Mouse (Mus musculus) midbrain, embryonic 13.5 days (tissue): ENCODE results near the gene Oard1. TPM values are rescaled to one million over a fixed set of nuclear protein-coding genes. Genes with fewer than 3 reads are reported as not detected.

Source experiments
- ATAC-seq: fragments of 200-750 bp; cut with Nextera tagmentation; 2 replicates; pipeline ENCODE4 v1.8.0; 2017; ENCODE audit warnings: mild to moderate bottlenecking, moderate TSS enrichment, moderate library complexity
- H3K27ac ChIP-seq: fragments of 300-500 bp; sonication (generic); 2 replicates; pipeline ENCODE4 v1.5.1; 2015; ENCODE audit warnings: inconsistent platforms, mild to moderate bottlenecking, moderate library complexity
- H3K27me3 ChIP-seq: fragments of 300-500 bp; sonication (generic); 2 replicates; pipeline ENCODE4 v1.6.1; 2015; ENCODE audit warnings: mild to moderate bottlenecking, inconsistent platforms
- H3K36me3 ChIP-seq: fragments of 300-500 bp; sonication (generic); 2 replicates; pipeline ENCODE4 v1.6.1; 2015; ENCODE audit warnings: mild to moderate bottlenecking, inconsistent platforms
- H3K4me1 ChIP-seq: fragments of 300-500 bp; sonication (generic); replicated peaks from 2 replicates; pipeline ENCODE4 v1.6.1; 2015; ENCODE audit warnings: inconsistent platforms
- H3K4me2 ChIP-seq: fragments of 300-500 bp; sonication (generic); replicated peaks from 2 replicates; pipeline ENCODE4 v1.6.1; 2015; ENCODE audit warnings: moderate library complexity, mild to moderate bottlenecking, inconsistent platforms
- H3K4me3 ChIP-seq: fragments of 300-500 bp; sonication (generic); replicated peaks from 2 replicates; pipeline ENCODE4 v1.5.1; 2015; ENCODE audit warnings: mild to moderate bottlenecking, inconsistent platforms
- H3K9ac ChIP-seq: fragments of 300-500 bp; sonication (generic); replicated peaks from 2 replicates; pipeline ENCODE4 v1.6.1; 2015; ENCODE audit warnings: mild to moderate bottlenecking, inconsistent platforms
- H3K9me3 ChIP-seq: fragments of 300-500 bp; sonication (generic); 2 replicates; pipeline ENCODE4 v1.6.1; 2016; ENCODE audit warnings: mild to moderate bottlenecking, inconsistent platforms
- WGBS: fragments of 180-500 bp; shearing (Covaris S2); methylation state at CpG from one replicate; pipeline ENCODE4 v1.1.7; 2015; 5-methylcytosine and 5-hydroxymethylcytosine counted together
- polyA plus RNA-seq: library from polyadenylated mRNA; unstranded; fragments of >200 nt; fragmentation: Nextera tagmentation; extraction: Ambion mirVana; gene quantifications from 2 replicates; pipeline ENCODE4 v1.2.1, GENCODE M21; 2015

Gene Oard1
- 65.6 and 67.0 TPM in 2 replicates for polyA plus RNA-seq

GRCm38 (mm10) chr17:48409380-48410298 lies at the start of gene Oard1, which contains the start of gene Nfya:
Gene Oard1 (plus strand): TSS chr17:48410014.
Gene Nfya (minus strand): TSS chr17:48409906.
- Histone ChIP-seq H3K4me1 (peaks cover 31% of the 10 kb centered on the region), H3K27me3 (no peaks in the 10 kb centered on the region), H3K9ac (peak within 1 kb of the TSS; percentile 99), H3K9me3 (no peaks in the 10 kb centered on the region), H3K4me2 (peak within 1 kb of the TSS; percentile 81), H3K36me3 (peaks cover 12% of the 10 kb centered on the region), H3K27ac (peak within 1 kb of the TSS; percentile 100), H3K4me3 (peak within 1 kb of the TSS; percentile 88)
- peak; percentile 97 for ATAC-seq
- under 1% methylated on average over 84 of the region's 84 CpGs for WGBS

DNA sequence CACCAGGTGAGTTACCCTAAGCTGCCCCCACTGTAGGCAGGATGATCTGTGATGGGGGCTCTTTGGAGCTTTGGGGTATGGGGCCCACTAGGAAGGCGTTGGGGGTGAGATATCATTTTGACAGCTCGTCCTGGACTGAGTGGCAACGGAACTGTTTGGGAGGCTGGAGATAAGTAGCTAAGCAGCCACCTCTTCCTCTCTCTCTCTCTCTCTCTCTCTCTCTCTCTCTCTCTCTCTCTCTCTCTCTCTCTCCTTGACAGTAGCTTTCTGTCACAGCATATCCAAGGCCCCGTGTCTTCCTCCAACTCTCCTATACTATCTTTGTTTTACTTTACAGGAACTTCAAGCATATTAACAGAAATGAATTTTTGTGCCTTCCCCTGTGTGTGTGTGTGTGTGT lies 49.4 kb upstream of the Oard1 start:
- Histone ChIP-seq H3K27ac (no peak overlapping the region), H3K4me1 (no peaks in the 10 kb centered on the region), H3K9me3 (no peaks in the 10 kb centered on the region), H3K27me3 (no peaks in the 10 kb centered on the region), H3K4me2 (no peak overlapping the region), H3K4me3 (no peak overlapping the region), H3K36me3 (no peaks in the 10 kb centered on the region), H3K9ac (no peak overlapping the region)
- ATAC-seq: no peak
- WGBS: 94% methylated on average over 4 of the region's 4 CpGs

GRCm38 (mm10) chr17:48362346-48362745 lies 47.5 kb upstream of the Oard1 start:
- 87% methylated on average over 3 of the region's 3 CpGs for WGBS
- Histone ChIP-seq H3K4me2 (no peak overlapping the region), H3K4me1 (no peaks in the 10 kb centered on the region), H3K9ac (no peak overlapping the region), H3K27ac (no peak overlapping the region), H3K27me3 (no peaks in the 10 kb centered on the region), H3K4me3 (no peak overlapping the region), H3K9me3 (no peaks in the 10 kb centered on the region), H3K36me3 (no peaks in the 10 kb centered on the region)
- no peak for ATAC-seq

DNA sequence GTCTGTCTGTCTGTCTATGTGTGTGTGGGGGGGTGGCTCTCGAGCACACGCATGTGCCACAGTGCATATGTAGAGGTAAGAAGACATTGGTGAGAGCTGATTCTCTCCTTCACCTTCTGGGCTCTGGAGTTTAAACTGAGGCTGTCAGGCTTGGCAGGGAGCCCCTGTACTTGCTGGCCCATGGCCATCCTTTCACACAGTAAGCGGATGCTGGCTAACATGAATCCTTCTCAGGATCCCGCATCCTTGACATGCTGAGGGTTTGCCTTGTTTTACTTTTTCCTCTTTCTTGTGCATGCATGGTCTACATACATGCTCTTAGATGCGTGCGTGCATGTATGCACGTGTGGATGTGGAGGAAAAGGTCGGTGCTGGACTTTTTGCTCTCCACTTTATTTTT lies 46.8 kb upstream of the Oard1 start:
- no peaks in the 10 kb centered on the region for H3K9me3 ChIP-seq
- no peak overlapping the region for H3K27ac ChIP-seq
- H3K4me2 ChIP-seq: no peak overlapping the region
- H3K27me3 ChIP-seq: no peaks in the 10 kb centered on the region
- 88% methylated on average over 8 of the region's 8 CpGs for WGBS
- ATAC-seq: no peak
- no peak overlapping the region for H3K4me3 ChIP-seq
- no peaks in the 10 kb centered on the region for H3K4me1 ChIP-seq
- H3K9ac ChIP-seq: no peak overlapping the region
- no peaks in the 10 kb centered on the region for H3K36me3 ChIP-seq

- Histone ChIP-seq H3K9ac (no peak overlapping the region), H3K9me3 (no peaks in the 10 kb centered on the region), H3K36me3 (no peaks in the 10 kb centered on the region), H3K4me1 (no peaks in the 10 kb centered on the region), H3K27me3 (no peaks in the 10 kb centered on the region), H3K27ac (no peak overlapping the region), H3K4me3 (no peak overlapping the region), H3K4me2 (no peak overlapping the region)
- no peak for ATAC-seq
- 82% methylated on average over 6 of the region's 6 CpGs for WGBS
These were observed 46.3 kb upstream of the Oard1 start for GRCm38 (mm10) chr17:48363421-48363965.

DNA sequence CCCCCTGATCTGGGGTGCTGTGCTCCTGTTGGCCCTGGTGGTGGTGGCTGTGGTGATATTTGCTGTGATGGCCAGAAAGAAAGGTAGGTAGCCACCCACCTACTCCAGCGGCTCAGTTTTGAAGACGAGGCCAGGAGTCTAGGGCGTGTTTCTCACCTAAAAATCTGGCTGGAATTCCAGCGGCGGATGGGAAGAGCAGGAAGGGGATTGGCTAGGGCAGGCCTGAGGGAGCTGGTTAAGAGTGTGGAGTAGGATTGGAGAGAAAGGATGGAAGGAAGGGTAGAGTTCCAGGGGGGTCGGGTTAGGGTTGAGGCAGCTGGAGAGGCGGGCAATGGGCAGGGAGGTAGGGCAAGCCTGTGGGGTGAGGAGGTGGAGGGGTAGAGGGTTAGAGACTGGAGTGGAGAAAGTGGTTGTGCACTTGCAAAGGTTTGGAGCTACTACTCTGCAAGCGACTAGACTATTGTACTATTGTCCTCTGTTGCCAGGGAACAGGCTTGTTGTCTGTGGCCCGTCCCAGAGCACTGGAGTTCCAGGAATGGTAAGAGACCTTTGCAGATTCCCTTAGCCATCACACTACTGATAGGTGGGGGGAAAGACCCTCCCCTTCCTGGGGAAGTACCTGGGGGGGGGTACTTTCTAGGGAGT lies 44.2 kb upstream of the Oard1 start:
- Histone ChIP-seq H3K9ac (no peak overlapping the region), H3K9me3 (no peaks in the 10 kb centered on the region), H3K4me2 (no peak overlapping the region), H3K4me3 (no peak overlapping the region), H3K27ac (no peak overlapping the region), H3K4me1 (no peaks in the 10 kb centered on the region), H3K36me3 (no peaks in the 10 kb centered on the region), H3K27me3 (no peaks in the 10 kb centered on the region)
- ATAC-seq: no peak
- 68% methylated on average over 9 of the region's 9 CpGs for WGBS

GRCm38 (mm10) chr17:48366806-48367205 lies 43.0 kb upstream of the Oard1 start:
- Histone ChIP-seq H3K9ac (no peak overlapping the region), H3K27ac (no peak overlapping the region), H3K9me3 (no peaks in the 10 kb centered on the region), H3K4me3 (no peak overlapping the region), H3K4me2 (no peak overlapping the region), H3K4me1 (no peaks in the 10 kb centered on the region), H3K27me3 (no peaks in the 10 kb centered on the region), H3K36me3 (no peaks in the 10 kb centered on the region)
- no peak for ATAC-seq
- 93% methylated on average over 5 of the region's 5 CpGs for WGBS

GRCm38 (mm10) chr17:48371621-48372020 lies 38.2 kb upstream of the Oard1 start:
- H3K9ac ChIP-seq: no peak overlapping the region
- H3K27ac ChIP-seq: no peak overlapping the region
- no peaks in the 10 kb centered on the region for H3K36me3 ChIP-seq
- H3K4me2 ChIP-seq: no peak overlapping the region
- no peaks in the 10 kb centered on the region for H3K27me3 ChIP-seq
- ATAC-seq: no peak
- no peak overlapping the region for H3K4me3 ChIP-seq
- H3K4me1 ChIP-seq: no peaks in the 10 kb centered on the region
- H3K9me3 ChIP-seq: no peaks in the 10 kb centered on the region

GRCm38 (mm10) chr17:48372987-48373386 lies 36.8 kb upstream of the Oard1 start:
- WGBS: 89% methylated on average over 8 of the region's 8 CpGs
- no peaks in the 10 kb centered on the region for H3K27me3 ChIP-seq
- H3K9me3 ChIP-seq: no peaks in the 10 kb centered on the region
- ATAC-seq: no peak
- H3K4me3 ChIP-seq: no peak overlapping the region
- H3K4me2 ChIP-seq: no peak overlapping the region
- no peaks in the 10 kb centered on the region for H3K36me3 ChIP-seq
- no peak overlapping the region for H3K9ac ChIP-seq
- H3K27ac ChIP-seq: no peak overlapping the region
- H3K4me1 ChIP-seq: no peaks in the 10 kb centered on the region

DNA sequence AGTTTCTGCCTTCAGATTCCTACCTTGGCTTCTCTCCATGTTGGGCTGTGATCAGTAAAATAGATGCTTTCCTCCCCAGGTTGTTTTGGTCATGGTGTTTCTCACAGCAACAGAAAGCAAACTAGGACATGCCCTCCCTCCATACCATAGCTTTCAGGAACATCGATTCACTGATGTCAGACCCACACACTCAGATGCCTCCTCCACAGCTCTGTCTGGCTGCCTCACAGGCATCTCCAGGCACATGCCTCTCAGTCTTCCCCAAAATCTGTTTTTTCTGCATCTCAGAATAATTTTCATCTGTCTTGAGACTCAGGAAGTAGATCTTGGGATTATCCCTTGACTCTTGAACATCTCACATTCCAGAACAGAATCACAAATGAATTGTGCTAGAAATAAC lies 33.7 kb upstream of the Oard1 start:
- no peak for ATAC-seq
- no peak overlapping the region for H3K9ac ChIP-seq
- no peaks in the 10 kb centered on the region for H3K4me1 ChIP-seq
- no peak overlapping the region for H3K4me3 ChIP-seq
- H3K36me3 ChIP-seq: no peaks in the 10 kb centered on the region
- 100% methylated on average over 1 of the region's 1 CpGs for WGBS
- H3K9me3 ChIP-seq: no peaks in the 10 kb centered on the region
- no peak overlapping the region for H3K4me2 ChIP-seq
- H3K27me3 ChIP-seq: no peaks in the 10 kb centered on the region
- no peak overlapping the region for H3K27ac ChIP-seq

DNA sequence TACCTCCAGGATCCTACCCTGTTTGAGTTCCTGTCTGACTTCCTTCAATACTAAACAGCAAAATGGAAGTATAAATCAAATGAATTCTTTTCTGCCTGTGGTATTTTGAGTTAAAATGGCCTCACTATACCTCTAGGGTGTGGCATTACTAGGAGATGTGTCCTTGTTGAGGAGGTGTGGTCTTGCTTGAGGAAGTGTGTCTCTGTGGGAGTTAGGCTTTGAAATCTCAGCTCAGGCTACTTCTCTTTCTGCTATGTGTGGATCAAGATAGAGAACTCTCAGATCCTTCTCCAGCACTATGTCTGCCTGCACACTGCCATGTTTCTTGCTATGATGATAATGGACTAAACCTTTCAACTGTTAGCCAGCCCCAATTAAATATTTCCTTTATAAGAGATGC lies 30.8 kb upstream of the Oard1 start:
- Histone ChIP-seq H3K9me3 (no peaks in the 10 kb centered on the region), H3K9ac (no peak overlapping the region), H3K36me3 (no peaks in the 10 kb centered on the region), H3K27ac (no peak overlapping the region), H3K4me3 (no peak overlapping the region), H3K4me1 (no peaks in the 10 kb centered on the region), H3K27me3 (no peaks in the 10 kb centered on the region), H3K4me2 (no peak overlapping the region)
- ATAC-seq: no peak

- H3K9me3 ChIP-seq: no peaks in the 10 kb centered on the region
- no peak overlapping the region for H3K4me2 ChIP-seq
- no peaks in the 10 kb centered on the region for H3K4me1 ChIP-seq
- H3K9ac ChIP-seq: no peak overlapping the region
- 78% methylated on average over 2 of the region's 2 CpGs for WGBS
- ATAC-seq: no peak
- no peaks in the 10 kb centered on the region for H3K27me3 ChIP-seq
- H3K36me3 ChIP-seq: peaks cover 53% of the 10 kb centered on the region
- no peak overlapping the region for H3K27ac ChIP-seq
- H3K4me3 ChIP-seq: no peak overlapping the region
These were observed 23.9 kb upstream of the Oard1 start for GRCm38 (mm10) chr17:48385786-48386461.
